Mouse (Mus musculus) heart, embryonic 11.5 days (tissue): Measurements from ENCODE around the gene Wars2. TPM values are rescaled to one million over a fixed set of nuclear protein-coding genes. Genes with fewer than 3 reads are reported as not detected.

Source experiments
- ATAC-seq: fragments of 200-750 bp; cut with Nextera tagmentation; replicated peaks from 2 replicates; pipeline ENCODE4 v1.8.0; 2017; ENCODE audit warnings: moderate library complexity; ENCODE audit not compliant: insufficient number of reproducible peaks, low FRiP score, low TSS enrichment
- H3K27ac ChIP-seq: fragments of 300-500 bp; sonication (generic); 2 replicates; pipeline ENCODE4 v1.5.1; 2014; ENCODE audit warnings: mild to moderate bottlenecking, low read depth, low read length
- H3K27me3 ChIP-seq: fragments of 300-500 bp; sonication (generic); 2 replicates; pipeline ENCODE4 v1.6.1; 2014; ENCODE audit warnings: mild to moderate bottlenecking, low read length, mixed read lengths; ENCODE audit not compliant: control insufficient read depth, insufficient read depth
- H3K36me3 ChIP-seq: fragments of 300-500 bp; sonication (generic); 2 replicates; pipeline ENCODE4 v1.6.1; 2014; ENCODE audit warnings: mild to moderate bottlenecking, low read length, moderate library complexity, mixed read lengths; ENCODE audit not compliant: control insufficient read depth, insufficient read depth
- H3K4me1 ChIP-seq: fragments of 300-500 bp; sonication (generic); 2 replicates; pipeline ENCODE4 v1.6.1; 2014; ENCODE audit warnings: low read length; ENCODE audit not compliant: control insufficient read depth, insufficient read depth
- H3K4me2 ChIP-seq: fragments of 300-500 bp; sonication (generic); 2 replicates; pipeline ENCODE4 v1.6.1; 2014; ENCODE audit warnings: mild to moderate bottlenecking, moderate library complexity
- H3K4me3 ChIP-seq: fragments of 300-500 bp; sonication (generic); 2 replicates; pipeline ENCODE4 v1.5.1; 2014; ENCODE audit warnings: low read depth, low read length
- H3K9ac ChIP-seq: fragments of 300-500 bp; sonication (generic); 2 replicates; pipeline ENCODE4 v1.6.1; 2014; ENCODE audit warnings: mild to moderate bottlenecking, low read depth, low read length, moderate library complexity
- H3K9me3 ChIP-seq: fragments of 300-500 bp; sonication (generic); replicated peaks from 2 replicates; pipeline ENCODE4 v1.6.1; 2016; ENCODE audit warnings: low read length; ENCODE audit not compliant: control insufficient read depth
- WGBS: fragments of 180-500 bp; shearing (Covaris S2); extraction: QIAGEN DNeasy Blood & Tissue Kit; methylation state at CpG from one replicate; pipeline ENCODE4 v1.1.7; 2014; ENCODE audit not compliant: insufficient replicate concordance; 5-methylcytosine and 5-hydroxymethylcytosine counted together
- polyA plus RNA-seq: library from polyadenylated mRNA; unstranded; fragments of >200 nt; fragmentation: Nextera tagmentation; extraction: Ambion mirVana; gene quantifications from 2 replicates; pipeline ENCODE4 v1.2.1, GENCODE M21; 2014

Gene Wars2
- polyA plus RNA-seq: 9.0 and 10.4 TPM in 2 replicates

- peak; percentile 100 for ATAC-seq
Observed at GRCm38 (mm10) chr3:99140940-99141854, at the start of gene Wars2. Gene Wars2, plus strand, starts transcription at chr3:99141068.

GRCm38 (mm10) chr3:99096816-99097215 lies 44.1 kb upstream of the Wars2 start:
- Histone ChIP-seq H3K4me3 (no peak overlapping the region), H3K9ac (no peak overlapping the region), H3K4me1 (no peaks in the 10 kb centered on the region), H3K27ac (no peak overlapping the region), H3K9me3 (0 out of 2 replicates have a peak, but pooled peaks cover 2% of the 10 kb centered on the region), H3K27me3 (no peaks in the 10 kb centered on the region), H3K4me2 (no peak overlapping the region), H3K36me3 (no peaks in the 10 kb centered on the region)
- WGBS: 70% methylated on average over 3 of the region's 3 CpGs
- no peak for ATAC-seq

More at GRCm38 (mm10) chr3:99140940-99141854, at the start of gene Wars2:
- Histone ChIP-seq H3K27me3 (no peaks in the 10 kb centered on the region), H3K4me1 (no peaks in the 10 kb centered on the region), H3K36me3 (no peaks in the 10 kb centered on the region), H3K27ac (peak within 1 kb of the TSS; percentile 92), H3K4me2 (peak within 1 kb of the TSS; percentile 67), H3K9me3 (no peaks in the 10 kb centered on the region), H3K4me3 (peak within 1 kb of the TSS; percentile 63), H3K9ac (peak within 1 kb of the TSS; percentile 70)
- 1% methylated on average over 57 of the region's 57 CpGs for WGBS

- no peaks in the 10 kb centered on the region for H3K9me3 ChIP-seq
- H3K36me3 ChIP-seq: no peaks in the 10 kb centered on the region
- no peak overlapping the region for H3K9ac ChIP-seq
- no peak overlapping the region for H3K27ac ChIP-seq
- H3K4me1 ChIP-seq: no peaks in the 10 kb centered on the region
- 58% methylated on average over 9 of the region's 9 CpGs for WGBS
- no peaks in the 10 kb centered on the region for H3K27me3 ChIP-seq
- no peak overlapping the region for H3K4me3 ChIP-seq
- ATAC-seq: no peak
- no peak overlapping the region for H3K4me2 ChIP-seq
Observed at GRCm38 (mm10) chr3:99110353-99111213, 30.3 kb upstream of the Wars2 start.

- Histone ChIP-seq H3K4me3 (no peak overlapping the region), H3K36me3 (no peaks in the 10 kb centered on the region), H3K4me1 (no peaks in the 10 kb centered on the region), H3K27ac (no peak overlapping the region), H3K9ac (no peak overlapping the region), H3K9me3 (no peaks in the 10 kb centered on the region), H3K4me2 (no peak overlapping the region), H3K27me3 (no peaks in the 10 kb centered on the region)
- WGBS: 78% methylated on average over 5 of the region's 5 CpGs
- ATAC-seq: no peak
Observed at GRCm38 (mm10) chr3:99111214-99111608, 29.7 kb upstream of the Wars2 start.

- Histone ChIP-seq H3K4me2 (no peak overlapping the region), H3K9me3 (no peaks in the 10 kb centered on the region), H3K9ac (no peak overlapping the region), H3K36me3 (no peaks in the 10 kb centered on the region), H3K4me3 (no peak overlapping the region), H3K4me1 (no peaks in the 10 kb centered on the region), H3K27ac (no peak overlapping the region), H3K27me3 (no peaks in the 10 kb centered on the region)
- 77% methylated on average over 7 of the region's 7 CpGs for WGBS
- ATAC-seq: no peak
Observed at GRCm38 (mm10) chr3:99113266-99113837, 27.5 kb upstream of the Wars2 start.

GRCm38 (mm10) chr3:99120942-99121341 lies 19.9 kb upstream of the Wars2 start:
- no peak overlapping the region for H3K4me3 ChIP-seq
- no peak overlapping the region for H3K9ac ChIP-seq
- no peak overlapping the region for H3K27ac ChIP-seq
- no peak overlapping the region for H3K4me2 ChIP-seq
- 31% methylated on average over 2 of the region's 2 CpGs for WGBS
- no peaks in the 10 kb centered on the region for H3K4me1 ChIP-seq
- H3K9me3 ChIP-seq: no peaks in the 10 kb centered on the region
- no peaks in the 10 kb centered on the region for H3K36me3 ChIP-seq
- H3K27me3 ChIP-seq: no peaks in the 10 kb centered on the region
- ATAC-seq: no peak

GRCm38 (mm10) chr3:99130521-99130920 lies 10.3 kb upstream of the Wars2 start:
- Histone ChIP-seq H3K27me3 (no peaks in the 10 kb centered on the region), H3K36me3 (no peaks in the 10 kb centered on the region), H3K4me1 (no peaks in the 10 kb centered on the region), H3K27ac (no peak overlapping the region), H3K4me3 (no peak overlapping the region), H3K9ac (no peak overlapping the region), H3K9me3 (no peaks in the 10 kb centered on the region), H3K4me2 (no peak overlapping the region)
- ATAC-seq: no peak
- 85% methylated on average over 1 of the region's 1 CpGs for WGBS

- Histone ChIP-seq H3K4me2 (no peak overlapping the region), H3K27me3 (no peaks in the 10 kb centered on the region), H3K4me3 (no peak overlapping the region), H3K9me3 (no peaks in the 10 kb centered on the region), H3K4me1 (no peaks in the 10 kb centered on the region), H3K27ac (no peak overlapping the region), H3K9ac (no peak overlapping the region), H3K36me3 (no peaks in the 10 kb centered on the region)
- ATAC-seq: no peak
- WGBS: 76% methylated on average over 4 of the region's 4 CpGs
Observed at GRCm38 (mm10) chr3:99131973-99132372, 8.9 kb upstream of the Wars2 start.
